Mouse (Mus musculus): ENCODE results near the gene Ophn1.

DNA sequence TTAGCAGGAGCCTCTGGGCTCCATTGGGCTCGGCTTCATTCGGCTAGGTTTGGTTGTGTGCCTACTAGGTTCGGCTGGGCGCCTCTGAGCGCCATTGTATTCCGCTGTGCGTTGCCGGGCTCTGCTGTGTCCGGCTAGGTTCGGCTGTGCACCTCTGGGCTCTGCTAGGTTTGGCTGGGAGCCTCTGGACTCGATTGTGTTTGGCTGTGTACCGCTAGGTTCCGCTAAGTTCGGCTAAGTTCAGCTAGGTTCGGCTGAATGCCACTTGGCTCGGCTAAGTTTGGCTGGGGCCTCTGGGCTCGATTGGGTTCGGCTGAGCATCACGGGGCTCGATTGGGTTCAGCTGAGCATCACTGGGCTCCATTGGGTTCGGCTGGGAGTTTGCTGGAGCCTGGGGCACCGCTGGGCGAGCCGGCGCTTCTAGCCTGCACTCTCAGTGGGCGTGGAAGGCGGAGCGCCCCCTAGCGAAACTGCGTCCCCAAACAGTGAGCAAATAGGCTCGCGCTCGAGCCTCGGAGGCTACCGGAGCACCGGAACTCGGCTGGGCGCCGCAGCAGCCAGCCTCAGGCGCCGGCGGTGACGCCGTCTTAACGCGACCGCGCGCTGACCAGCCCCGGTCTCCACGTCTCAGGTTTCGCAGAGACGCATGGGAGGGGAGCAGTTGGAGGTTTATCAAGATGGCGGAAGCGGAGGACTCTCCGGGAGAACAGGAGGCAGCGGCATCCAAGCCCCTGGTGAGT, 46.9 kb upstream of the Ophn1 start:
- TF ChIP-seq CTCF (IDR thresholded peaks at IDR 0.05; ENCODE audit: borderline replicate concordance, insufficient read depth, low read depth, low read length) (peak; percentile 57), POLR2A (IDR thresholded peaks at IDR 0.05; ENCODE audit: borderline replicate concordance, insufficient read depth, low read length) (peak; percentile 34; the same call in 1 of the 2 replicates)
